Mouse (Mus musculus): ENCODE data around the gene Mrgpra6.

The Mrgpra6 gene

GRCm38 (mm10) chr7:47204830-47205229 lies at the start of gene Mrgpra6:
Gene Mrgpra6, minus strand, starts transcription at chr7:47204920.
- no peak for DNase-seq (ENCODE audit: low spot score)

GRCm38 (mm10) chr7:47252770-47253169 lies 48.0 kb upstream of the Mrgpra6 start, which contains the start of gene Mrgpra9:
Gene Mrgpra9, minus strand, starts transcription at chr7:47252848.
- no peak for DNase-seq (ENCODE audit: low spot score)

- no peak for DNase-seq (ENCODE audit: low spot score)
Observed at GRCm38 (mm10) chr7:47244658-47245057, 39.9 kb upstream of the Mrgpra6 start.

- DNase-seq (ENCODE audit: low spot score): no peak
Observed at GRCm38 (mm10) chr7:47195271-47195670, 9.4 kb downstream of the Mrgpra6 start.

GRCm38 (mm10) chr7:47170814-47171213 lies 33.9 kb downstream of the Mrgpra6 start:
- no peak for DNase-seq (ENCODE audit: low spot score)

GRCm38 (mm10) chr7:47165028-47165427 lies 39.7 kb downstream of the Mrgpra6 start:
- DNase-seq (ENCODE audit: low spot score): no peak

DNA sequence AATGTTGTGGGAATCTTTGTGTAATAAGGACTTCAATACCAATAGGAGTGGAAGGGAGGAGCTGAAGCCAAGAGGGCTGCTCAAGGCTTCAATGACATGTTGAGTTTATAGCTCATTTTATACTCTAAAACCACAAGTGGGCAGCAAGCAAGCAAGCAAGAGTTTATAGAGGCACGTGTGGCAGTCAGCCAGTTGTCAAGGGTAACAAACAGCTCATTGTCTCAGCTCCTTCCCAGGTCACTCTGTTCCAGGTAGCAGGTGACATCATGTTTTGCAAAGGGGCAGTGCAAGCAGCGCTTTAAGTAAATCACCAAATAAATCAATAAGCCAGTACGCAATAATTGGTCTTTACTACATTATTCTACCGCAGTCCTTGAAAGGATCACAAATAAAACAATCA lies 41.5 kb downstream of the Mrgpra6 start:
- DNase-seq (ENCODE audit: low spot score): peak; percentile 26

- no peak for DNase-seq (ENCODE audit: low spot score)
Observed at GRCm38 (mm10) chr7:47158451-47158850, 46.3 kb downstream of the Mrgpra6 start.

DNA sequence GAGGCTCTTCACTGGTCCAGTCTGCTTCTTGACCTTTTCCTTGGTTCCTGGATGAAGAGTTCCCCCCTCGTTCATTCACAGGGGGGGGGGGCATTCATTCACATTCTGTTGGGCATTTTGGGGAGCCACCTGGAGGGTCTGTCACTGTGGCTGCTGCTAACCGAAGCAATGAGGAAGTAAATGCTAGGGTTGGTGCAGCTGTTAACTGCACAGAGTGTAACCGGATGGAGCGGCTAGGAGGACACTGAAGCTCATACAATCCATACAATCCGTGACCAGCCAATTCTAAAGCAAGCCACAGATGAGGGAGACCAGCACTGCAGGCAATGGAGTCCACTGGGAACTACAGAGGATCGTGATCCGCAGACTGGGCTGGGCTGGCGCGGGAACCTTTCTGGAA lies 47.0 kb downstream of the Mrgpra6 start:
- no peak for DNase-seq (ENCODE audit: low spot score)

DNA sequence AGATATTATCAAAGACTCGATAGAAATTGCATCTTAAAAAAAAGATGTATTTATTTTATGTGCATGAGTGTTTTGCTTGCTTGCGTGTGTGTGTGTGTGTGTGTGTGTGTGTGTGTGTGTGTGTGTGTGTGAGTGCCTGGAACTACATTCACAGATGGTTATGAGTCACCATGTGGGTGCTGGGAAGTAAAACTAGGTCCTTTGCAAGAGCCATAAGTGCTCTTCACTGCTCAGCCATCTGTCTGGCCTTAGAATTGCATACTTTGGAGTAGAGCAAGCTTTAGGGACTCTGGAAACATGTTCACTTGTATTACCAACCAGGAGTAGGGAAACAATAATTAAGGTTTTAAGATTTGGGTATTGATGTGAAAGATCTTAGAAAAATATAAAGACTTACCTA lies 48.9 kb downstream of the Mrgpra6 start:
- no peak for DNase-seq (ENCODE audit: low spot score)

DNA sequence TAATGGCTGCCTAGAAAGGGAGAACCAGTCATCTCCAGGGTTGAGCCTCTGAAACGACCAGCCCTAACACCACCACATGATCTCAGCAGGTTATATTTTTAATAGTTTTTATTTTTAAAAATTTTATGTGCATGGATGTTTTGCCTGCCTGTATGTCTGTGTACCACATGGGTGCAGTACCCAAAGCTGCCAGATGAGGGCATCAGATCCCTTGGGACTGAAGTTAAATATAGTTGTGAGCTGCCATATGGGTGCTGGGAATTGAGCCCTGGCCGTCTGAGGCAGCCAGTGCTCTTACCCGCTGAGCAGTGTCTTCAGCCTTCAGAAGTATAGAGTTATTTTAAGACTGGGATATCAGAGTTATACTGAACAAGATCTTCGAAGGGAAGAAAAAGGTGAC lies 49.3 kb downstream of the Mrgpra6 start:
- no peak for DNase-seq (ENCODE audit: low spot score)

DNA sequence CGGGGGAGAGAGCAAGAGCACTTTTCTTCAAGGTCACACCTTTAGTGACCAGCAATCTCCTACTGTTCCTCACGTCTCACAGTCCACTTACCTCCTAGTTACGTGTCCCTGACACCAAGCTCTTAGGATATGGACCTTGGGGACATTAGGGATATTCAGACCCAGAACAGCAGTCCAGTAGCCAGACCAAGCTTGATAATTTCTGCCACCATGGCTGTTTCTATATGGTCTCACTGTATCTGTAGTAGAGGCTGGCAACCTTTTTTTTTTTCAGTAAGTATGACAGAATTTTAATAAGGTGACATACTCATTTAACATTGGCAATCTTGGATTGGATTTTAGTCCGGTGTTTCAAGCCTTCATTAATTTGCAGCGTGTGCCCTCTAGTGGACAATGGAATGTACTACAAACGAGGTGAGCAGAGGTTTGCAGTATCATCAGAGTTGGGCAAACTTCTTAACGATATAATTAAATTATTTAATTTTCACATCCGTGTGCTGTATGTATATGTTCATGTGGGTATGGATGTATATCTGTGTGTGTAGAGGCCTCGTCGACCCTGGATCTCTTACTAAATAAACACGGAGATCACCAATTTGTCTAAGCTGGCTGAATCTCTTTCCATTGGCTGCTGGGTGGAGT lies 54.2 kb downstream of the Mrgpra6 start:
- no peak for DNase-seq (ENCODE audit: low spot score)

DNA sequence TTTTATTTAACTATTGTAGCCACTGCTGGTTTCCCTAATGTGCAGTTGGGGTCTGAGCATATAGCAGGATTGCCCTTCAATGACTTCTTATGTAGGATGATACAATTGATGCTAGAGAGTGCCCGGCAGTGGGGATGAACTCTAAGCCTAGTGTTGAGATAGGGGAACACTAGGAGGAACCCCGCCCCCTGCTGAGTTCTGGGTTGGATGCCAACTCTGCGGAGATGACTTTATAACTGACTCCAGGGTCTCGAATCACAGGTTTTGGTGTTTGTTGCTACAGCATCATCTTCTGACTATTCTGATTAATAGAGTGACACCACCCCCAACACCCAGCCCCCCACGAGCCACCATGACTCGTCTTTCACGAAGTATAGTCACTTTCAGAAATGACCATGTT lies 56.4 kb downstream of the Mrgpra6 start:
- no peak for DNase-seq (ENCODE audit: low spot score)

GRCm38 (mm10) chr7:47146034-47146812 lies 58.5 kb downstream of the Mrgpra6 start:
- DNase-seq (ENCODE audit: low spot score): no peak

GRCm38 (mm10) chr7:47144299-47144698 lies 60.4 kb downstream of the Mrgpra6 start:
- no peak for DNase-seq (ENCODE audit: low spot score)

DNA sequence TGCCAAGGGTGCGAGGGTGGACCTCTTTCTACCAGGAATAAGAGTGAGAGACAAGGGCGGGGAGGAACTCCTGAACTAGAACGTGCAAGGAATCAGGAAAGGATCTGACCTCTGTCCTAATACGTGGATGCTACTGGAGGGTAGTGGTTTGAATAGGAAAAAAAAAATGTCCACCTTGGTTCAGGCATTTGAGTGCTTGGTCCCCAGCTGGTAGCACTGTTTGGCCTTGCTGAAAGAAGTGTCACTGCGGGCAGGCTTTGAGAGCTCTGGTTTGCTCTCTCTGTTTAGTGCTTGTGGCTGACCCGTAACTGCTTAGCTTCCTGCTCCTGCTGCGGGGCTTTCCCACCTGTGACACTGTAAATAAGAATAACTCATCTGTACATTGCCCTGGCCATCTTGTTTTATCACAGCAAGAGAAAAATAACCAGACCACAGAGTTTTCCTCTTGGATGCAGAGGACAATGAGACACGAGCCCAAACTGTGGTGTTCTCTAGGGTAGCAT lies 64.8 kb downstream of the Mrgpra6 start:
- no peak for DNase-seq (ENCODE audit: low spot score)

Data from ovary, adult 18-20 months (tissue).